Mouse (Mus musculus) ovary, adult 2 months (tissue): Measurements from ENCODE around the gene Cldn17. TPM values are rescaled to one million over a fixed set of nuclear protein-coding genes. Genes with fewer than 3 reads are reported as not detected.

Experiments
- polyA plus RNA-seq: library from polyadenylated mRNA; depleted of rRNA; stranded (reverse); fragments of >200 nt; gene quantifications from 2 replicates; pipeline ENCODE4 v1.2.3, GENCODE M21; 2012; rRNA removed

The Cldn17 gene
- polyA plus RNA-seq, result not detected in 2 replicates

GRCm38 (mm10) chr16:88506878-88507277 is at the start of gene Cldn17:
TSS of gene Cldn17 (minus strand) at chr16:88506978.

Other genes with a start within 250 kb of the Cldn17 start
- 0.12 and 0.17 TPM in 2 replicates for gene Grik1, start 216.7 kb downstream of the Cldn17 start, polyA plus RNA-seq
- 1.3 and 2.1 TPM in 2 replicates for gene Cldn8, start 56.2 kb upstream of the Cldn17 start, polyA plus RNA-seq
- gene Krtap24-1, start 105.3 kb upstream of the Cldn17 start, polyA plus RNA-seq, result not detected in 2 replicates
- gene 2310079G19Rik, start 120.7 kb upstream of the Cldn17 start, polyA plus RNA-seq, result not detected in 2 replicates
- gene Krtap26-1, start 140.8 kb upstream of the Cldn17 start, polyA plus RNA-seq, result not detected in 2 replicates
- not detected in 2 replicates for gene Krtap27-1, start 164.7 kb upstream of the Cldn17 start, polyA plus RNA-seq
- not detected in 2 replicates for gene 2310061N02Rik, start 201.0 kb upstream of the Cldn17 start, polyA plus RNA-seq
- not detected in 2 replicates for gene Krtap13-1, start 221.9 kb upstream of the Cldn17 start, polyA plus RNA-seq
- gene Krtap13, start 244.7 kb upstream of the Cldn17 start, polyA plus RNA-seq, result not detected in 2 replicates